Mouse (Mus musculus): ENCODE measurements around the gene Med9. TPM values are rescaled to one million over a fixed set of nuclear protein-coding genes. Genes with fewer than 3 reads are reported as not detected.

Gene Med9
- polyA plus RNA-seq (2014; fragmentation: Nextera tagmentation; extraction: Ambion mirVana) = 49.1 and 51.2 TPM in 2 replicates

GRCm38 (mm10) chr11:59947752-59948400 is at the start of gene Med9:
Gene Med9 (plus strand): TSS chr11:59948206.
- ATAC-seq (replicated peaks; ENCODE audit: insufficient number of reproducible peaks, low FRiP score, low TSS enrichment) = peak; percentile 93
- whole genome bisulfite sequencing (ENCODE audit: insufficient replicate concordance) = 1% methylated on average over 43 of the region's 43 CpGs
- peak within 1 kb of the TSS; percentile 69 for H3K4me2 ChIP-seq
- no peaks in the 10 kb centered on the region for H3K9me3 ChIP-seq (replicated peaks; ENCODE audit: control insufficient read depth, low read length)
- H3K36me3 ChIP-seq (ENCODE audit: control insufficient read depth, insufficient read depth, low read length) = no peaks in the 10 kb centered on the region; the same call in 1 of the 2 replicates
- H3K27ac ChIP-seq (ENCODE audit: low read depth, low read length) = peak within 1 kb of the TSS; percentile 62
- H3K4me3 ChIP-seq (ENCODE audit: low read depth, low read length) = peak within 1 kb of the TSS; percentile 99
- H3K4me1 ChIP-seq (ENCODE audit: control insufficient read depth, insufficient read depth, low read length) = peaks cover 11% of the 10 kb centered on the region; the same call in 1 of the 2 replicates
- H3K27me3 ChIP-seq (ENCODE audit: control insufficient read depth, insufficient read depth, low read length) = no peaks in the 10 kb centered on the region
- H3K9ac ChIP-seq (ENCODE audit: low read depth, low read length) = peak within 1 kb of the TSS; percentile 99

GRCm38 (mm10) chr11:59899711-59900685 is 48.0 kb upstream of the Med9 start:
- no peak overlapping the region for H3K9ac ChIP-seq (ENCODE audit: low read depth, low read length)
- no peak for ATAC-seq (replicated peaks; ENCODE audit: insufficient number of reproducible peaks, low FRiP score, low TSS enrichment)
- H3K4me3 ChIP-seq (ENCODE audit: low read depth, low read length) = no peak overlapping the region
- H3K4me1 ChIP-seq (ENCODE audit: control insufficient read depth, insufficient read depth, low read length) = peaks cover 36% of the 10 kb centered on the region
- whole genome bisulfite sequencing (ENCODE audit: insufficient replicate concordance) = 56% methylated on average over 13 of the region's 13 CpGs
- no peaks in the 10 kb centered on the region for H3K36me3 ChIP-seq (ENCODE audit: control insufficient read depth, insufficient read depth, low read length)
- H3K27me3 ChIP-seq (ENCODE audit: control insufficient read depth, insufficient read depth, low read length) = no peaks in the 10 kb centered on the region
- no peaks in the 10 kb centered on the region for H3K9me3 ChIP-seq (replicated peaks; ENCODE audit: control insufficient read depth, low read length)
- no peak overlapping the region for H3K27ac ChIP-seq (ENCODE audit: low read depth, low read length)
- no peak overlapping the region; the same call in 1 of the 2 replicates for H3K4me2 ChIP-seq

GRCm38 (mm10) chr11:59900995-59901394 is 47.0 kb upstream of the Med9 start:
- ATAC-seq (replicated peaks; ENCODE audit: insufficient number of reproducible peaks, low FRiP score, low TSS enrichment) = no peak
- Histone ChIP-seq H3K4me1 (ENCODE audit: control insufficient read depth, insufficient read depth, low read length) (peaks cover 30% of the 10 kb centered on the region), H3K27me3 (ENCODE audit: control insufficient read depth, insufficient read depth, low read length) (no peaks in the 10 kb centered on the region), H3K9ac (ENCODE audit: low read depth, low read length) (no peak overlapping the region), H3K36me3 (ENCODE audit: control insufficient read depth, insufficient read depth, low read length) (no peaks in the 10 kb centered on the region), H3K4me3 (ENCODE audit: low read depth, low read length) (no peak overlapping the region), H3K4me2 (no peak overlapping the region), H3K9me3 (replicated peaks; ENCODE audit: control insufficient read depth, low read length) (no peaks in the 10 kb centered on the region), H3K27ac (ENCODE audit: low read depth, low read length) (no peak overlapping the region)
- WGBS (ENCODE audit: insufficient replicate concordance) = 92% methylated on average over 1 of the region's 1 CpGs

GRCm38 (mm10) chr11:59902045-59902726 is 45.8 kb upstream of the Med9 start:
- Histone ChIP-seq H3K9me3 (replicated peaks; ENCODE audit: control insufficient read depth, low read length) (no peaks in the 10 kb centered on the region), H3K4me2 (no peak overlapping the region), H3K36me3 (ENCODE audit: control insufficient read depth, insufficient read depth, low read length) (no peaks in the 10 kb centered on the region), H3K4me3 (ENCODE audit: low read depth, low read length) (no peak overlapping the region), H3K4me1 (ENCODE audit: control insufficient read depth, insufficient read depth, low read length) (peaks cover 30% of the 10 kb centered on the region), H3K27ac (ENCODE audit: low read depth, low read length) (peak overlapping the region; percentile 72), H3K27me3 (ENCODE audit: control insufficient read depth, insufficient read depth, low read length) (no peaks in the 10 kb centered on the region), H3K9ac (ENCODE audit: low read depth, low read length) (peak overlapping the region; percentile 7)
- WGBS (ENCODE audit: insufficient replicate concordance) = 42% methylated on average over 8 of the region's 8 CpGs
- no peak for ATAC-seq (replicated peaks; ENCODE audit: insufficient number of reproducible peaks, low FRiP score, low TSS enrichment)

- H3K9me3 ChIP-seq (replicated peaks; ENCODE audit: control insufficient read depth, low read length) = no peaks in the 10 kb centered on the region
- no peaks in the 10 kb centered on the region for H3K36me3 ChIP-seq (ENCODE audit: control insufficient read depth, insufficient read depth, low read length)
- ATAC-seq (replicated peaks; ENCODE audit: insufficient number of reproducible peaks, low FRiP score, low TSS enrichment) = no peak
- no peaks in the 10 kb centered on the region for H3K27me3 ChIP-seq (ENCODE audit: control insufficient read depth, insufficient read depth, low read length)
- H3K4me2 ChIP-seq = no peak overlapping the region
- no peak overlapping the region for H3K27ac ChIP-seq (ENCODE audit: low read depth, low read length)
- WGBS (ENCODE audit: insufficient replicate concordance) = 81% methylated on average over 6 of the region's 6 CpGs
- peaks cover 5% of the 10 kb centered on the region; the same call in 1 of the 2 replicates for H3K4me1 ChIP-seq (ENCODE audit: control insufficient read depth, insufficient read depth, low read length)
- no peak overlapping the region for H3K4me3 ChIP-seq (ENCODE audit: low read depth, low read length)
- H3K9ac ChIP-seq (ENCODE audit: low read depth, low read length) = no peak overlapping the region
Measured at GRCm38 (mm10) chr11:59906521-59907123, 41.4 kb upstream of the Med9 start.

- H3K27ac ChIP-seq (ENCODE audit: low read depth, low read length) = no peak overlapping the region
- WGBS (ENCODE audit: insufficient replicate concordance) = 46% methylated on average over 3 of the region's 3 CpGs
- no peaks in the 10 kb centered on the region for H3K27me3 ChIP-seq (ENCODE audit: control insufficient read depth, insufficient read depth, low read length)
- no peaks in the 10 kb centered on the region for H3K9me3 ChIP-seq (replicated peaks; ENCODE audit: control insufficient read depth, low read length)
- H3K9ac ChIP-seq (ENCODE audit: low read depth, low read length) = no peak overlapping the region
- no peaks in the 10 kb centered on the region for H3K36me3 ChIP-seq (ENCODE audit: control insufficient read depth, insufficient read depth, low read length)
- no peaks in the 10 kb centered on the region for H3K4me1 ChIP-seq (ENCODE audit: control insufficient read depth, insufficient read depth, low read length)
- ATAC-seq (replicated peaks; ENCODE audit: insufficient number of reproducible peaks, low FRiP score, low TSS enrichment) = no peak
- H3K4me3 ChIP-seq (ENCODE audit: low read depth, low read length) = no peak overlapping the region
- H3K4me2 ChIP-seq = no peak overlapping the region
Measured at GRCm38 (mm10) chr11:59908446-59908845, 39.6 kb upstream of the Med9 start.

GRCm38 (mm10) chr11:59910586-59910985 is 37.4 kb upstream of the Med9 start:
- Histone ChIP-seq H3K9me3 (replicated peaks; ENCODE audit: control insufficient read depth, low read length) (no peaks in the 10 kb centered on the region), H3K36me3 (ENCODE audit: control insufficient read depth, insufficient read depth, low read length) (no peaks in the 10 kb centered on the region), H3K27me3 (ENCODE audit: control insufficient read depth, insufficient read depth, low read length) (no peaks in the 10 kb centered on the region), H3K4me1 (ENCODE audit: control insufficient read depth, insufficient read depth, low read length) (no peaks in the 10 kb centered on the region), H3K27ac (ENCODE audit: low read depth, low read length) (no peak overlapping the region), H3K9ac (ENCODE audit: low read depth, low read length) (no peak overlapping the region), H3K4me2 (no peak overlapping the region), H3K4me3 (ENCODE audit: low read depth, low read length) (no peak overlapping the region)
- no peak for ATAC-seq (replicated peaks; ENCODE audit: insufficient number of reproducible peaks, low FRiP score, low TSS enrichment)

GRCm38 (mm10) chr11:59911523-59911922 is 36.5 kb upstream of the Med9 start:
- no peak overlapping the region for H3K27ac ChIP-seq (ENCODE audit: low read depth, low read length)
- no peaks in the 10 kb centered on the region for H3K36me3 ChIP-seq (ENCODE audit: control insufficient read depth, insufficient read depth, low read length)
- H3K4me1 ChIP-seq (ENCODE audit: control insufficient read depth, insufficient read depth, low read length) = no peaks in the 10 kb centered on the region
- H3K4me3 ChIP-seq (ENCODE audit: low read depth, low read length) = no peak overlapping the region
- no peak overlapping the region for H3K9ac ChIP-seq (ENCODE audit: low read depth, low read length)
- no peaks in the 10 kb centered on the region for H3K9me3 ChIP-seq (replicated peaks; ENCODE audit: control insufficient read depth, low read length)
- H3K27me3 ChIP-seq (ENCODE audit: control insufficient read depth, insufficient read depth, low read length) = no peaks in the 10 kb centered on the region
- H3K4me2 ChIP-seq = no peak overlapping the region
- 74% methylated on average over 1 of the region's 1 CpGs for WGBS (ENCODE audit: insufficient replicate concordance)
- ATAC-seq (replicated peaks; ENCODE audit: insufficient number of reproducible peaks, low FRiP score, low TSS enrichment) = no peak
